ENCODE assay signal across 11 mouse cellular contexts in genomic region chr8:104387980-104388379, GRCm38 (mm10). TPM values are rescaled to one million over a fixed set of nuclear protein-coding genes. Genes with fewer than 3 reads are reported as not detected.
DNase-seq lines count a peak whose midpoint lies in the region; ATAC-seq lines count a peak whose summit lies in the region.
"Had no signal": no experiment of that assay in that cellular context is flagged by ENCODE, and none has a peak within 500 bp of the region (broad histone marks: within the 10 kb centered on the region; RNA-seq: fewer than 3 reads in every experiment).

No protein-coding gene starts in this region.

- no peaks in the 10 kb centered on the region for H3K9me3 ChIP-seq in neural tube, embryonic 14.5 days (ENCODE audit: control insufficient read depth, low read length)
- no peaks in the 10 kb centered on the region for H3K9me3 ChIP-seq in kidney, embryonic 16.5 days (ENCODE audit: low read length)
- no peaks in the 10 kb centered on the region for H3K9me3 ChIP-seq in stomach, embryonic 15.5 days
- H3K9me3 ChIP-seq: megakaryocyte, embryonic 14.5 days had no signal

- no peaks in the 10 kb centered on the region for H3K4me1 ChIP-seq in neural tube, embryonic 14.5 days (ENCODE audit: control insufficient read depth, insufficient read depth, low read length)
- peaks cover 40% of the 10 kb centered on the region for H3K4me1 ChIP-seq in kidney, embryonic 16.5 days (ENCODE audit: insufficient read depth, low read length)
- H3K4me1 ChIP-seq in stomach, embryonic 15.5 days = peaks cover 27% of the 10 kb centered on the region

- H3K9ac ChIP-seq in neural tube, embryonic 14.5 days (replicated peaks; ENCODE audit: low read depth, low read length) = no peak overlapping the region
- H3K9ac ChIP-seq in kidney, embryonic 16.5 days (replicated peaks; ENCODE audit: low read length) = no peak overlapping the region
- H3K9ac ChIP-seq in stomach, embryonic 15.5 days = no peak overlapping the region
- H3K9ac ChIP-seq: forebrain, postnatal 0 days had no signal

- peak; percentile 60 for DNase-seq in cerebellum, adult 9-11 months
- no peak for DNase-seq in cerebellum, postnatal 4 days (ENCODE audit: low spot score in 2 of 2)
- DNase-seq in neural tube, embryonic 10.5 days (ENCODE audit: extremely low spot score, low spot score) = no peak
- no peak for DNase-seq in right cerebral cortex, adult 2 months (ENCODE audit: low spot score in 2 of 2)
- no peak for DNase-seq in c-Kit-positive CD71-positive TER-119-positive erythroid progenitor cells, embryonic 14.5 days (ENCODE audit: low spot score)
- DNase-seq: forebrain, postnatal 0 days had no signal

- no peaks in the 10 kb centered on the region for H3K27me3 ChIP-seq in neural tube, embryonic 14.5 days (ENCODE audit: control insufficient read depth, insufficient read depth, low read length)
- no peaks in the 10 kb centered on the region for H3K27me3 ChIP-seq in kidney, embryonic 16.5 days (ENCODE audit: insufficient read depth, low read length)
- H3K27me3 ChIP-seq in stomach, embryonic 15.5 days (replicated peaks) = no peaks in the 10 kb centered on the region

- ATAC-seq in neural tube, embryonic 14.5 days (ENCODE audit: low read depth) = peak; percentile 44; the same call in 1 of the 2 replicates
- ATAC-seq in kidney, embryonic 16.5 days (ENCODE audit: low FRiP score, low TSS enrichment) = peak; percentile 65; the same call in 1 of the 2 replicates
- peak; percentile 45; the same call in 1 of the 2 replicates for ATAC-seq in stomach, embryonic 15.5 days (ENCODE audit: insufficient read depth, low FRiP score, low read depth)
- ATAC-seq: forebrain, postnatal 0 days; inflammation-experienced regulatory T-cells, adult 6 months had no signal

- H3K27ac ChIP-seq in neural tube, embryonic 14.5 days (ENCODE audit: low read depth, low read length) = no peak overlapping the region
- no peak overlapping the region for H3K27ac ChIP-seq in kidney, embryonic 16.5 days (ENCODE audit: low read length)
- H3K27ac ChIP-seq in stomach, embryonic 15.5 days = no peak overlapping the region

- no peak overlapping the region for H3K4me2 ChIP-seq in neural tube, embryonic 14.5 days (ENCODE audit: low read depth, low read length)
- H3K4me2 ChIP-seq in kidney, embryonic 16.5 days (replicated peaks; ENCODE audit: low read depth, low read length) = no peak overlapping the region
- no peak overlapping the region for H3K4me2 ChIP-seq in stomach, embryonic 15.5 days

- WGBS in neural tube, embryonic 14.5 days = 87% methylated on average over 2 of the region's 2 CpGs
- WGBS in kidney, embryonic 16.5 days = 67% methylated on average over 2 of the region's 2 CpGs
- WGBS in stomach, embryonic 15.5 days = 70% methylated on average over 2 of the region's 2 CpGs

- no peak overlapping the region for H3K4me3 ChIP-seq in neural tube, embryonic 14.5 days (ENCODE audit: low read depth, low read length)
- no peak overlapping the region for H3K4me3 ChIP-seq in kidney, embryonic 16.5 days (ENCODE audit: low read length)
- H3K4me3 ChIP-seq in stomach, embryonic 15.5 days (replicated peaks) = no peak overlapping the region
- H3K4me3 ChIP-seq: megakaryocyte, embryonic 14.5 days had no signal

- no peaks in the 10 kb centered on the region for H3K36me3 ChIP-seq in neural tube, embryonic 14.5 days (ENCODE audit: control insufficient read depth, insufficient read depth, low read length)
- H3K36me3 ChIP-seq in kidney, embryonic 16.5 days (ENCODE audit: insufficient read depth, low read length) = no peaks in the 10 kb centered on the region
- no peaks in the 10 kb centered on the region for H3K36me3 ChIP-seq in stomach, embryonic 15.5 days

RNA-seq across cellular contexts. Expression of gene Cmtm4, which starts 7.6 kb away (rescaled TPM):
- polyA plus RNA-seq in neural tube, embryonic 14.5 days (2014; fragmentation: Nextera tagmentation; extraction: Ambion mirVana) = 2.9 and 3.9 TPM in 2 replicates
- polyA plus RNA-seq in kidney, embryonic 16.5 days (2015; fragmentation: Nextera tagmentation; extraction: Ambion mirVana) = 3.4 and 3.6 TPM in 2 replicates
- 6.2 and 6.4 TPM in 2 replicates for polyA plus RNA-seq in stomach, embryonic 15.5 days (2015; fragmentation: Nextera tagmentation; extraction: Ambion mirVana)

RNA-seq across cellular contexts. Expression of gene Cmtm3, which starts 48.8 kb away (rescaled TPM):
- 23.4 and 42.9 TPM in 2 replicates for polyA plus RNA-seq in neural tube, embryonic 14.5 days (2014; fragmentation: Nextera tagmentation; extraction: Ambion mirVana)
- polyA plus RNA-seq in kidney, embryonic 16.5 days (2015; fragmentation: Nextera tagmentation; extraction: Ambion mirVana) = 172 and 174 TPM in 2 replicates
- polyA plus RNA-seq in stomach, embryonic 15.5 days (2015; fragmentation: Nextera tagmentation; extraction: Ambion mirVana) = 121 and 122 TPM in 2 replicates

RNA-seq across cellular contexts. Expression of gene Dync1li2, which starts 54.9 kb away (rescaled TPM):
- polyA plus RNA-seq in neural tube, embryonic 14.5 days (2014; fragmentation: Nextera tagmentation; extraction: Ambion mirVana) = 84.9 and 113 TPM in 2 replicates
- 59.0 and 62.7 TPM in 2 replicates for polyA plus RNA-seq in kidney, embryonic 16.5 days (2015; fragmentation: Nextera tagmentation; extraction: Ambion mirVana)
- polyA plus RNA-seq in stomach, embryonic 15.5 days (2015; fragmentation: Nextera tagmentation; extraction: Ambion mirVana) = 54.9 and 58.0 TPM in 2 replicates
